Mouse (Mus musculus): Measurements from ENCODE around the gene Ccdc157.

Gene Ccdc157

DNA sequence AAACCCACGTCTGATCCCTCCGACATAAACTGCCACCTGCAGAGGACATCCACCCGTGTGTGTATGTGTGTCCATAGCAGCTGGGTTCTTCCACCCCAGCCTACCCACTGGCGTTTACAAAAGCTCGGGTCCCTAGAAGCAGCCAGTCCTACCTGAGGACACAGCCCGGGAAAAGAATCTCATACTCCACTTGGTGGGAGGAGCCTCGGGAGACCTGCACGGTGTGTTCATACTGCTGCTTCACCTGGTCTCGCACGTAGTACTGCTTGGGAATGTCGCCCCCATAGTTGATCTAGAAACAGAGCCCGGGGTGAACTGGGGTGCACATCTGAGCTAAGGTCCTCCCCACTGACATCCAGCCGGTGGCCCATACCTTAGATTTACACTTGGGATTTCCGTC lies 56.6 kb downstream of the Ccdc157 start:
- in situ Hi-C loops (cut with MseI, MboI), result no loop called here

DNA sequence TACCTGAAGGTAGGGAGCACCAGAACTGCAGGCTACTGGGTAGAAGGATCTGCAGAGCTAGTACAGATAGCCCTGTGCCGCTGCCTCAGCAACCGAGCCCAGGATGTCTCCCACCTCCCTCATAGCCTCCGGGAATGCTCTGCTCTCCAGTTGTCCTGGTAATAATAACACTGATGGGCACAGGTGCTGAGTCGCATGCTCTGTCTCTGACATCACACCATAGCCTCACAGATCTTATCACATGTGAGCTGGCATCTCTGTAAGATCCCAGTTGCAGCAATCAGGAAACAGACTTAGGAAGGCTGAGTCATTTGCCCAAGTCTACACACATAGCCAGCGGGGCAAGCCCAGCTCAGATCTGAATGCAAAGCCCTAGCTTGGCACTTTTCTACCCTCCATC lies 58.2 kb downstream of the Ccdc157 start:
- in situ Hi-C loops (cut with MseI, MboI), result no loop called here

DNA sequence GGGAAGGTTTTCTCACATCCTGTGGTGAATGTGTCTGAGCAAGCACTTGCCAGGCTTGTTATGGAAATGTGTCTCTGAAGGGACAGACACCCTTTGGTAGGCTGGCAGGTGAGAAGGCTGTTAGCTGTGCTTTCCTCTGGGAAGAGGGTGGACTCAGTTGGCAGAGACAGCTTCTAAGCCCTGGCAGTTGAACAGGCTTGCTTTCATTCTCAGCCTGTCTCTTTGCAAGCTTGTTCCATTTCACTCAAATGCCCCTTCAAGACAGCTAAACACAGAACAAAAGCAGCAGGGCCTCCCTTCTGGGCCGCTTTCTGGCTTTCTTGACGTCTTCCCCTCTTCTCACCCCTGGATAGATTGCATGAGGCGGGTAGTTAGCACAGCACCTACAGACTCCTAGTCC lies 60.6 kb downstream of the Ccdc157 start:
- in situ Hi-C loops (cut with MseI, MboI), result no loop called here

DNA sequence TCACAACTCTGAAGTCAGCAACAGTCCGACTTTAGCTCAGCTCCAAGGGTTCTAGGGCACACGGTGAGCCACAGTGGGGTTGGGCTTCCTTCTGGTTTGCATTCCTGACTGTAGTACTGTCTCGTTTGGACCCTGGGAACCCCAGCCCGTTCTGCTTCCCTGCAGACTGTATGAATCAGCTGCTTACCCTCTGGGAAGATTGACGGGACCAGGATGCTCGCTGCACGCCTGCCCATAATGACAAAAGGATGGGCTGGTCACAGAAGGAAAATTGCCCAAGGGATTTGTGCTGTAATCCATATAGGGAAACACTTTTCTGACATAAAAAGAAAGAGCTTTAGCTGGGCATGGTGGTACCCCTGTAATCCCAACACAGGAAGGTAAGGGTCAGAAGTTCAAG lies 61.3 kb downstream of the Ccdc157 start:
- in situ Hi-C loops (cut with MseI, MboI), result no loop called here

DNA sequence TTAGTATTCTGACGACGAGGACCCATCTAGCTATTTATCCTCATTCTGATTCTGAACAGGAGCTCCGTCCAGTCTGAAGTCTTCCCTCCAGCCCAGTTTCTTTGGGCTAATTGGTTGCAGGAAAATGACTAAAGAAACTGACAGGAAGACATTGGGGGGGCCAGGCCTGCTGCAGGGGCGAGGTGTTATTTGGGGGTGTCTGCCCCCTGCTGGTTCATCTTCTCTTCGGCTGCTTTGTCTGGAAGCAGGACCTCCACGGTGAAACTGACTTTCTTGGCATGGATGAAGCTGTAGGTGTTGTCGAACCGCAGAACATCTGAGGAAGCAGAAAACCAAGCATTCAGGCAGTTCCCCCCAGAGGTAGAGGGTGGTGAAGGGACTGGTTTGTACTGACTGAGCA lies 62.0 kb downstream of the Ccdc157 start:
- in situ Hi-C loops (cut with MseI, MboI), result no loop called here

DNA sequence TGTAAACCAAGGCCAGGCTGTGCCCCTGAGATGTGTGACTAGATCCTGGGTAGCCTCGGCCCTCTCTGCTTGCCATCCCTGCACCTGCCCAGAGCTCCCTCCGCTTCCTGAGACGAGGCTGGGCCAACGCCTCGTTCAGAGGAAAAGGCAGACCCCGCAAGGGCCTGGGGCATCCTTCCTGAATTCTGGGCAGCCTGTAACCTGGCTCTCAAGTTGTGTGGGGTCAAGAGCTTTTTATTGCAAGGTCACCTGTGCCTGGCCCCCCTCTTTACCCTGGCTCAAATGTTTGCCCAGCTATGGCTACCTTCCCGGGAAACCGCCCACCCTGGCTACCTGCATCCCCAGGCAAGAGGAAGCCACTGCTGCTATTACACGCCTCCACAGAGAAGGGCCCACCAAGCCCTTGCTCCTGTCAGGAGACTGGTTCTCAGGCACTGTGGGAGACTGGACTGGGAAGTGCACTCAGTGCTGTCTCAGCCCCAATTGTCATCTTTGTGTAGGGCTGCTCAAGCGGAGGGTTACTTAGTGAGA lies 62.9 kb downstream of the Ccdc157 start:
- in situ Hi-C loops (cut with MseI, MboI), result no loop called here

DNA sequence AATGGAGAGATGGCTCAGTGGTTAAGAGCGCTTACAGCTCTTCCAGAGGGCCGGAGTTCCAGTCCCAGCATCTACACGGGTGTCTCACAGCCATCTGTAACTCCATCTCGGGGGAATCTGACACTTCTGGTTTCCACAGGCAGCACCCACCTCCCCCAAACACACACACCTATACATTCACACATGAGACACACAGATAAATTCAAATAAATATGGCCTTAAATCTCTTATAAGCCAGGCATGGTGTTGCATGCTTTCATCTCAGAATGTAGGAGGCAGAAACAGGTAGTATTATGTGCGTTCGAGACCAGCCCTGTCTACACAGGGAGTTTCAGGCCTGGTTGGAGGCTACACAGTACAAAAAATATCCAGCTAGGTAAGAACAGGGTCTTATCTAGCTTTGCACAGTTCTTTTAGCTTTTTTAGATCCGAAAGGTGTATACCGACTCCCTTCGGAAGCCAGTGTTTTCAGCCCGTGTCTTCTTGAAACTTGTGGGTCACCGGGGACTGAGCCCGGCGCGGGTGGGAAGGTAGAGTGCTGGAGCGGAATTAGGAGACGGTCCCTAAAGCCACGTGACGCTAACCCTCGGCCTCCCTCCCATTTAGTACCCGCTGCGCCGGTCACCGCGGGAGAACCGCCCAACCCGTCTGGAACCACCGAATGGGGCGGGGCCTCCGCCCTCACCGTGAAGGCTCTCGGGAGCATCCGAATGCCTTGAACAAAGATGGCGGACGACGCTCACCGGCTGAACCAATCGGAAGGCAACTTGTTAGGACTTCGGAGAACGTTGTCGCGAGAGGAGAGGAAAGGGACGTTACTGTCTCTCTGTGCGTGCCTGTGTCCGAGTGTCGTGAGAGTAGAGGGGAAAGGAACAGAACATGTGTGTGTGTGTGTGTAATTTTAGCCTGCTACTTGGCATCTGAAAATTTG lies 63.8 kb downstream of the Ccdc157 start:
- in situ Hi-C loops (cut with MseI, MboI), result no loop called here

DNA sequence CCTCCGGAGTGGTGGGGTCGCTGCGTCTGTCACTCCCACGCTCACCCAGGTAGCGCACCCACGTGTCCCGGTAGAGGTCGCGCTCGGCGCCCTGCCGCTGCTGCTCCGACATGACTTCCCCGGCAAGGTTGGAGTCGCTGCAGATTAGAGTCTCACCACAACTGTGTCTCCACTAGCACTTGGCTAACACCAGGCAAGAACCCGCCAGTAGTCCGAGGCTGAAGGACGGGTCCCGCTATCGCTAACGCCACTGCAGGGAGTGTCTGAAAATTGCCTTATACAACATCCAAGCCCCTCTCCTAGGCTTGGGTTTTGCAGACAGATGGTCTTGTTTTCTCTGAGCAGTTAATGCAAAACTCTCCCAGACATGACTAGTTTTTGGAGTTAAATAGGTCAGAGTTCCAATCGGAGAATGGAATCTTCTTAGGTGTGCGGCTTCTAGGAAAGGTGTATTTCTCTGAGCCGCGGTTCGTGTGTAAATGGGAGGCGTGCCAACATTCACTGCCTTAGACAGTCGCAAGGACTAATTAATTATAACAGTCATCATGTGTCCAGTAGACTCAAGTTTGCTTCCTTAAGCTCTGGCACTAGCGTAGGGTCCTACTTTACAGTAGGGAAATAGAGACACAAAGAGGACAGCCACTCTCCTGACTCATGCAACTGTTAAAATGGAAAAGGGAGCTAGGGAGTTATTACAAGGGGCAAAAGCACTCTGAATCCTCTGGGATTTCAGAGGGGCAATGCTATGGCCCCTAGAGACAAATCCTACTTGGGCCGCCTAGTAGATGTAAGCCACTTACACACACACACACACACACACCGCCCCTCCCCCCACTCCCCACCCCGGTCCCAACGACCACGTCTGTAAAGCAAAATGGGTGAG lies 64.7 kb downstream of the Ccdc157 start, which contains the start of gene Mtfp1:
Mtfp1 (minus strand) TSS at position 275 of the 883 bp plus-strand sequence.
- in situ Hi-C loops (cut with MseI, MboI), result no loop called here

DNA sequence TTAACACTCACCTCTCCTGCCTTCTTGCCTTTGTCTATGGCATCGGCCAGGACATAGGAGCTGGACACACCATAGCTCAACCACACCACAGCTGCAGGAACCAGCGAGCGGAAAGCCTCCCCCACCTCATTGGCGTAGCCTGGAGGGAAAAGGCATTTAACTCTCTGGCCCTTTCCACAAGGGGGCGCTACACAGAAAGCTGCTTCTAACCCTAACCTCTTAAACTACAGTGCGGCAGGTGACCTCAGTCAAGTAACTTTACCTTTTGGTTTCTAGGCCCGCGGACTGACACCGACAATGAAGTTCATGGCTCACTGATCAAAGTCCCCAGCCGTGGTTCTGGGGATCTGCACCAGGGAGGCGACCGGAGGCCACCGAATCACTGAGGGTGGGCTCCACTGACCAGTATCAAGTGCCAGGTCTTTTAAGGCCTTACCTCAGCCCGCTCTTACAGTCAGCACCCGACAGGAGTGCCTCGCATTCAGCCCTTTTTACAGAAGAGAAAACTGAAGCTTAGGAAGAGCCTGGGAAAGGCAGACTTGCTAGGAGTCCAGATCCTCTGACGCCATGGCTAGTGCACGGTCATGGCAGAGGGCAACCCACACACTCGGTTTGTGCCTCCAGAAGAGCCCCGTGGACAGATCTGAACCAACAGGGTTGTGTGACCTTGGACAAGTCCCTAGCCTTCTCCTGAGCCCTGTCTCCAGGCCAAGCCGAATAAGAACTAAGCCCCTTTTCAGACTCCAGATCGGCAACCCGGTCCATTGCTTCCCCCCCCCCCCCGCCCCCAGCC lies 65.5 kb downstream of the Ccdc157 start:
- in situ Hi-C loops (cut with MseI, MboI), result no loop called here

DNA sequence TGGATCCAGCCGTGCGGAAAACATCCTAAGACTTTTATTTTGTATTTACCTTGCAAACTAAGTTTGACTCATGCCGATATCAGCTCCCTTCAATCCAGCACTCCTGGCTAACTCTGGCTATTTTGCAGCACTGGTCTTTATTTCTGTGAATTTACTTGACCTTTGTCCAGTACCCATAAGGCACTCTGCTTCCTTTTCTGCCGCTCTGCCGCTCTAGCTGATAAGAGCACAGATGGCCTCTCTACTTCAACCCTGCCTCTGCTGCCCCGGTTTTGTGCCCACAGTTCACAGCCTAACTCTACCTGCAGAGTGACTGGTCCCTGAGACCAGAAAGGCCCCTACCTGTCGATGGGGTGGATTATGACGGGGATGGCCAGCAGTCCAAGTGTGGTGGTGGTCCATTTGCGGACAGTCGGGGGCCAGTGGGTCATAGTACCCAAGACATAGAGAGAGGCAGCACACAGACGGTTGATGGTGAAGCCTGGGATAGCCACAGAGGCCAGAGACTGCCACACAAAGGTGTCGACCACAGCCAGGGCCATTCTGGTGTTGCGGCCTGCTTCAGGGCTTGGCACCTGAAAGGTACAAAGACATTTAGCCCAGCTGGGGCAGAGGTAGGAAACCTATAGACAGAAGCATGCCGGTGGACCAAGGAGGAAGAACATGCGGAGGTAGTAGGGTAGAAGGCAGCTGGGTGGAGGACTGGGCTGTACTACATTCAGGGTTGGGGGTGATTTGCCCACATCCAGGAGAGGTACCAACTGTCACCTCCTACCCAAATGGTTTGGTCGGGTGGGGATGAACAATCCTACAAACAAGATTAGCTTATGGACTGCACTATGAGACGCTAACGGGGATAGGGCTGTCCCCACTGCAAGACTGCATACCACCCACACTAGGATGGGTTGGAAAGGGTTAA lies 66.4 kb downstream of the Ccdc157 start:
- in situ Hi-C loops (cut with MseI, MboI), result no loop called here

Data from mouse trophoblast stem cell (cell line).